Mouse (Mus musculus) heart, embryonic 11.5 days (tissue): Measurements from ENCODE around the gene Gm9945. TPM values are rescaled to one million over a fixed set of nuclear protein-coding genes. Genes with fewer than 3 reads are reported as not detected.
A peak's percentile ranks its signal among the peaks of the same experiment; 100 is the strongest.

Experiments
- ATAC-seq: fragments of 200-750 bp; cut with Nextera tagmentation; replicated peaks from 2 replicates; pipeline ENCODE4 v1.8.0; 2017; ENCODE audit warnings: moderate library complexity; ENCODE audit not compliant: insufficient number of reproducible peaks, low FRiP score, low TSS enrichment
- H3K27ac ChIP-seq: fragments of 300-500 bp; sonication (generic); 2 replicates; pipeline ENCODE4 v1.5.1; 2014; ENCODE audit warnings: mild to moderate bottlenecking, low read depth, low read length
- H3K27me3 ChIP-seq: fragments of 300-500 bp; sonication (generic); 2 replicates; pipeline ENCODE4 v1.6.1; 2014; ENCODE audit warnings: mild to moderate bottlenecking, low read length, mixed read lengths; ENCODE audit not compliant: control insufficient read depth, insufficient read depth
- H3K36me3 ChIP-seq: fragments of 300-500 bp; sonication (generic); 2 replicates; pipeline ENCODE4 v1.6.1; 2014; ENCODE audit warnings: mild to moderate bottlenecking, low read length, moderate library complexity, mixed read lengths; ENCODE audit not compliant: control insufficient read depth, insufficient read depth
- H3K4me1 ChIP-seq: fragments of 300-500 bp; sonication (generic); 2 replicates; pipeline ENCODE4 v1.6.1; 2014; ENCODE audit warnings: low read length; ENCODE audit not compliant: control insufficient read depth, insufficient read depth
- H3K4me2 ChIP-seq: fragments of 300-500 bp; sonication (generic); 2 replicates; pipeline ENCODE4 v1.6.1; 2014; ENCODE audit warnings: mild to moderate bottlenecking, moderate library complexity
- H3K4me3 ChIP-seq: fragments of 300-500 bp; sonication (generic); 2 replicates; pipeline ENCODE4 v1.5.1; 2014; ENCODE audit warnings: low read depth, low read length
- H3K9ac ChIP-seq: fragments of 300-500 bp; sonication (generic); 2 replicates; pipeline ENCODE4 v1.6.1; 2014; ENCODE audit warnings: mild to moderate bottlenecking, low read depth, low read length, moderate library complexity
- H3K9me3 ChIP-seq: fragments of 300-500 bp; sonication (generic); replicated peaks from 2 replicates; pipeline ENCODE4 v1.6.1; 2016; ENCODE audit warnings: low read length; ENCODE audit not compliant: control insufficient read depth
- WGBS: fragments of 180-500 bp; shearing (Covaris S2); extraction: QIAGEN DNeasy Blood & Tissue Kit; methylation state at CpG from one replicate; pipeline ENCODE4 v1.1.7; 2014; ENCODE audit not compliant: insufficient replicate concordance; 5-methylcytosine and 5-hydroxymethylcytosine counted together
- polyA plus RNA-seq: library from polyadenylated mRNA; unstranded; fragments of >200 nt; fragmentation: Nextera tagmentation; extraction: Ambion mirVana; gene quantifications from 2 replicates; pipeline ENCODE4 v1.2.1, GENCODE M21; 2014

Gm9945 gene
- polyA plus RNA-seq, 1 experiment from 2014 or later: 0.29 TPM

- Histone ChIP-seq H3K9ac (peak within 1 kb of the TSS; percentile 73), H3K27me3 (peaks cover 7% of the 10 kb centered on the region), H3K4me2 (peak within 1 kb of the TSS; percentile 80), H3K4me3 (peak within 1 kb of the TSS; percentile 49), H3K36me3 (no peaks in the 10 kb centered on the region), H3K27ac (no peak within 1 kb of the TSS), H3K4me1 (no peaks in the 10 kb centered on the region), H3K9me3 (no peaks in the 10 kb centered on the region)
- WGBS: 3% methylated on average over 42 of the region's 42 CpGs
- ATAC-seq: peak; percentile 68; the same call in 1 of the 2 replicates
Measured at GRCm38 (mm10) chr11:53456474-53457371, 23.2 kb upstream of the Gm9945 start, which contains the start of the genes Gm10447 and Shroom1. Gm10447 (minus strand) TSS chr11:53457110. Shroom1 (plus strand) TSS chr11:53457205.

- no peaks in the 10 kb centered on the region for H3K9me3 ChIP-seq
- H3K36me3 ChIP-seq: no peaks in the 10 kb centered on the region
- peaks cover 14% of the 10 kb centered on the region for H3K27me3 ChIP-seq
- WGBS: 6% methylated on average over 29 of the region's 29 CpGs
- H3K9ac ChIP-seq: peak overlapping the region; percentile 73
- 0 out of 2 replicates have a peak, but pooled peaks have one; percentile 11 for ATAC-seq
- no peaks in the 10 kb centered on the region for H3K4me1 ChIP-seq
- no peak overlapping the region for H3K27ac ChIP-seq
- H3K4me2 ChIP-seq: peak overlapping the region; percentile 80
- peak overlapping the region; percentile 49 for H3K4me3 ChIP-seq
Measured at GRCm38 (mm10) chr11:53457372-53457954, 22.5 kb upstream of the Gm9945 start.

GRCm38 (mm10) chr11:53458996-53459395 lies 21.0 kb upstream of the Gm9945 start:
- 57% methylated on average over 3 of the region's 3 CpGs for WGBS
- Histone ChIP-seq H3K9me3 (no peaks in the 10 kb centered on the region), H3K27ac (no peak overlapping the region), H3K4me2 (no peak overlapping the region), H3K27me3 (peaks cover 29% of the 10 kb centered on the region), H3K36me3 (no peaks in the 10 kb centered on the region), H3K4me1 (no peaks in the 10 kb centered on the region), H3K9ac (no peak overlapping the region), H3K4me3 (no peak overlapping the region)
- ATAC-seq: no peak

GRCm38 (mm10) chr11:53460192-53460591 lies 19.8 kb upstream of the Gm9945 start:
- H3K4me1 ChIP-seq: no peaks in the 10 kb centered on the region
- ATAC-seq: no peak
- no peak overlapping the region for H3K4me3 ChIP-seq
- 66% methylated on average over 3 of the region's 3 CpGs for WGBS
- no peaks in the 10 kb centered on the region for H3K9me3 ChIP-seq
- no peak overlapping the region for H3K4me2 ChIP-seq
- peaks cover 41% of the 10 kb centered on the region for H3K27me3 ChIP-seq
- no peaks in the 10 kb centered on the region for H3K36me3 ChIP-seq
- H3K9ac ChIP-seq: no peak overlapping the region
- H3K27ac ChIP-seq: no peak overlapping the region

GRCm38 (mm10) chr11:53461727-53462126 lies 18.2 kb upstream of the Gm9945 start:
- 26% methylated on average over 5 of the region's 5 CpGs for WGBS
- H3K36me3 ChIP-seq: no peaks in the 10 kb centered on the region
- no peak overlapping the region for H3K4me3 ChIP-seq
- H3K27ac ChIP-seq: no peak overlapping the region
- H3K27me3 ChIP-seq: peaks cover 57% of the 10 kb centered on the region
- H3K9me3 ChIP-seq: no peaks in the 10 kb centered on the region
- H3K4me2 ChIP-seq: no peak overlapping the region
- no peak overlapping the region for H3K9ac ChIP-seq
- ATAC-seq: no peak
- H3K4me1 ChIP-seq: no peaks in the 10 kb centered on the region; the same call in 1 of the 2 replicates

GRCm38 (mm10) chr11:53463551-53464424 lies 16.2 kb upstream of the Gm9945 start:
- Histone ChIP-seq H3K4me3 (peak overlapping the region; percentile 47), H3K9ac (peak overlapping the region; percentile 44; the same call in 1 of the 2 replicates), H3K27me3 (peaks cover 63% of the 10 kb centered on the region), H3K4me2 (peak overlapping the region; percentile 86), H3K27ac (no peak overlapping the region), H3K36me3 (no peaks in the 10 kb centered on the region), H3K9me3 (no peaks in the 10 kb centered on the region), H3K4me1 (no peaks in the 10 kb centered on the region; the same call in 1 of the 2 replicates)
- ATAC-seq: no peak
- 6% methylated on average over 55 of the region's 55 CpGs for WGBS

- Histone ChIP-seq H3K4me2 (peak overlapping the region; percentile 72), H3K4me3 (peak overlapping the region; percentile 35), H3K9me3 (no peaks in the 10 kb centered on the region), H3K4me1 (peaks cover 7% of the 10 kb centered on the region; the same call in 1 of the 2 replicates), H3K36me3 (no peaks in the 10 kb centered on the region), H3K27me3 (peaks cover 69% of the 10 kb centered on the region), H3K27ac (no peak overlapping the region), H3K9ac (peak overlapping the region; percentile 61)
- 8% methylated on average over 40 of the region's 40 CpGs for WGBS
- ATAC-seq: no peak
Measured at GRCm38 (mm10) chr11:53466231-53466971, 13.6 kb upstream of the Gm9945 start.
